Mouse (Mus musculus): ENCODE results near the gene Gins2. TPM values are rescaled to one million over a fixed set of nuclear protein-coding genes. Genes with fewer than 3 reads are reported as not detected.
A peak's percentile ranks its signal among the peaks of the same experiment; 100 is the strongest.

Gins2 gene
- total and polyA plus RNA-seq, 3 experiments: 11.3 to 83.4 (median 43.9) TPM

- Histone ChIP-seq H3K4me1 (ENCODE audit: insufficient read depth, low read depth, low read length) (peaks cover 78% of the 10 kb centered on the region), H3K9me3 (replicated peaks) (no peaks in the 10 kb centered on the region), H3K27me3 (ENCODE audit: insufficient read depth, low read length) (peaks cover 68% of the 10 kb centered on the region), H3K36me3 (replicated peaks) (peaks cover 30% of the 10 kb centered on the region), H3K4me3 (ENCODE audit: low read depth, low read length) (peak overlapping the region; percentile 71; the same call in 1 of the 2 replicates)
- ATAC-seq (ENCODE audit: extremely low read depth, insufficient number of reproducible peaks, low FRiP score, poor library complexity, severe bottlenecking) (no peak), DNase-seq (ENCODE audit: low spot score) (no peak)
- no peak for TF ChIP-seq CTCF (IDR thresholded peaks at IDR 0.05; ENCODE audit: low read depth, low read length)
- no peak for TF ChIP-seq TAL1 (conservative IDR thresholded peaks at IDR 0.05; ENCODE audit: low read depth, low read length)
- no peak for TF ChIP-seq GATA2 (IDR thresholded peaks at IDR 0.05; ENCODE audit: borderline replicate concordance, low read depth, low read length)
- no peak for TF ChIP-seq GATA1 (IDR thresholded peaks at IDR 0.05; ENCODE audit: borderline replicate concordance, low read length)
- no peak for TF ChIP-seq POLR2AphosphoS5 (IDR thresholded peaks at IDR 0.05; ENCODE audit: insufficient replicate concordance, low read depth, low read length)
Observed at GRCm38 (mm10) chr8:120539775-120540625, 49.1 kb downstream of the Gins2 start.

- DNase-seq (ENCODE audit: low spot score) (peak; percentile 67), ATAC-seq (ENCODE audit: extremely low read depth, insufficient number of reproducible peaks, low FRiP score, poor library complexity, severe bottlenecking) (peak; percentile 50)
- Histone ChIP-seq H3K27me3 (ENCODE audit: insufficient read depth, low read length) (peaks cover 74% of the 10 kb centered on the region), H3K4me3 (ENCODE audit: low read depth, low read length) (peak overlapping the region; percentile 71; the same call in 1 of the 2 replicates), H3K36me3 (replicated peaks) (peaks cover 29% of the 10 kb centered on the region), H3K9me3 (replicated peaks) (no peaks in the 10 kb centered on the region), H3K4me1 (ENCODE audit: insufficient read depth, low read depth, low read length) (peaks cover 84% of the 10 kb centered on the region)
- TF ChIP-seq GATA2 (IDR thresholded peaks at IDR 0.05; ENCODE audit: borderline replicate concordance, low read depth, low read length) (no peak), GATA1 (IDR thresholded peaks at IDR 0.05; ENCODE audit: borderline replicate concordance, low read length) (no peak), POLR2AphosphoS5 (IDR thresholded peaks at IDR 0.05; ENCODE audit: insufficient replicate concordance, low read depth, low read length) (no peak), TAL1 (conservative IDR thresholded peaks at IDR 0.05; ENCODE audit: low read depth, low read length) (no peak), CTCF (IDR thresholded peaks at IDR 0.05; ENCODE audit: low read depth, low read length) (no peak)
Observed at GRCm38 (mm10) chr8:120539381-120539774, 49.7 kb downstream of the Gins2 start.

- peaks cover 32% of the 10 kb centered on the region for H3K36me3 ChIP-seq (replicated peaks)
- ATAC-seq (ENCODE audit: extremely low read depth, insufficient number of reproducible peaks, low FRiP score, poor library complexity, severe bottlenecking) (0 out of 2 replicates have a peak, but pooled peaks have one; percentile 3), DNase-seq (ENCODE audit: low spot score) (peak; percentile 64)
- no peaks in the 10 kb centered on the region for H3K9me3 ChIP-seq (replicated peaks)
- H3K4me1 ChIP-seq (ENCODE audit: insufficient read depth, low read depth, low read length): peaks cover 89% of the 10 kb centered on the region
- TF ChIP-seq CTCF (IDR thresholded peaks at IDR 0.05; ENCODE audit: low read depth, low read length) (no peak), GATA1 (IDR thresholded peaks at IDR 0.05; ENCODE audit: borderline replicate concordance, low read length) (no peak), TAL1 (conservative IDR thresholded peaks at IDR 0.05; ENCODE audit: low read depth, low read length) (no peak), POLR2AphosphoS5 (IDR thresholded peaks at IDR 0.05; ENCODE audit: insufficient replicate concordance, low read depth, low read length) (no peak), GATA2 (IDR thresholded peaks at IDR 0.05; ENCODE audit: borderline replicate concordance, low read depth, low read length) (no peak)
- peaks cover 79% of the 10 kb centered on the region for H3K27me3 ChIP-seq (ENCODE audit: insufficient read depth, low read length)
- H3K4me3 ChIP-seq (ENCODE audit: low read depth, low read length): peak overlapping the region; percentile 71
Observed at GRCm38 (mm10) chr8:120538397-120539240, 50.5 kb downstream of the Gins2 start.

GRCm38 (mm10) chr8:120537818-120538396, 51.2 kb downstream of the Gins2 start:
- no peaks in the 10 kb centered on the region for H3K9me3 ChIP-seq (replicated peaks)
- peaks cover 28% of the 10 kb centered on the region for H3K36me3 ChIP-seq (replicated peaks)
- peak overlapping the region; percentile 71 for H3K4me3 ChIP-seq (ENCODE audit: low read depth, low read length)
- H3K27me3 ChIP-seq (ENCODE audit: insufficient read depth, low read length): peaks cover 82% of the 10 kb centered on the region
- DNase-seq (ENCODE audit: low spot score): peak; percentile 53
- ATAC-seq (ENCODE audit: extremely low read depth, insufficient number of reproducible peaks, low FRiP score, poor library complexity, severe bottlenecking): no peak
- TF ChIP-seq GATA1 (IDR thresholded peaks at IDR 0.05; ENCODE audit: borderline replicate concordance, low read length) (no peak), GATA2 (IDR thresholded peaks at IDR 0.05; ENCODE audit: borderline replicate concordance, low read depth, low read length) (no peak), CTCF (IDR thresholded peaks at IDR 0.05; ENCODE audit: low read depth, low read length) (no peak), POLR2AphosphoS5 (IDR thresholded peaks at IDR 0.05; ENCODE audit: insufficient replicate concordance, low read depth, low read length) (no peak), TAL1 (conservative IDR thresholded peaks at IDR 0.05; ENCODE audit: low read depth, low read length) (no peak)
- peaks cover 89% of the 10 kb centered on the region for H3K4me1 ChIP-seq (ENCODE audit: insufficient read depth, low read depth, low read length)

- H3K36me3 ChIP-seq (replicated peaks): peaks cover 23% of the 10 kb centered on the region
- peak overlapping the region; percentile 71 for H3K4me3 ChIP-seq (ENCODE audit: low read depth, low read length)
- ATAC-seq (ENCODE audit: extremely low read depth, insufficient number of reproducible peaks, low FRiP score, poor library complexity, severe bottlenecking): no peak
- TF ChIP-seq CTCF (IDR thresholded peaks at IDR 0.05; ENCODE audit: low read depth, low read length) (no peak), GATA1 (IDR thresholded peaks at IDR 0.05; ENCODE audit: borderline replicate concordance, low read length) (no peak), GATA2 (IDR thresholded peaks at IDR 0.05; ENCODE audit: borderline replicate concordance, low read depth, low read length) (no peak), POLR2AphosphoS5 (IDR thresholded peaks at IDR 0.05; ENCODE audit: insufficient replicate concordance, low read depth, low read length) (no peak), TAL1 (conservative IDR thresholded peaks at IDR 0.05; ENCODE audit: low read depth, low read length) (no peak)
- peaks cover 90% of the 10 kb centered on the region for H3K4me1 ChIP-seq (ENCODE audit: insufficient read depth, low read depth, low read length)
- peaks cover 80% of the 10 kb centered on the region for H3K27me3 ChIP-seq (ENCODE audit: insufficient read depth, low read length)
- H3K9me3 ChIP-seq (replicated peaks): no peaks in the 10 kb centered on the region
- DNase-seq (ENCODE audit: low spot score): peak; percentile 86
Observed at GRCm38 (mm10) chr8:120537207-120537817, 51.8 kb downstream of the Gins2 start.
